Mouse (Mus musculus): ENCODE measurements around the gene Ankrd37. TPM values are rescaled to one million over a fixed set of nuclear protein-coding genes. Genes with fewer than 3 reads are reported as not detected.

The Ankrd37 gene
- 16.4 TPM for polyA plus RNA-seq (2017; shearing (Covaris generic))

DNA sequence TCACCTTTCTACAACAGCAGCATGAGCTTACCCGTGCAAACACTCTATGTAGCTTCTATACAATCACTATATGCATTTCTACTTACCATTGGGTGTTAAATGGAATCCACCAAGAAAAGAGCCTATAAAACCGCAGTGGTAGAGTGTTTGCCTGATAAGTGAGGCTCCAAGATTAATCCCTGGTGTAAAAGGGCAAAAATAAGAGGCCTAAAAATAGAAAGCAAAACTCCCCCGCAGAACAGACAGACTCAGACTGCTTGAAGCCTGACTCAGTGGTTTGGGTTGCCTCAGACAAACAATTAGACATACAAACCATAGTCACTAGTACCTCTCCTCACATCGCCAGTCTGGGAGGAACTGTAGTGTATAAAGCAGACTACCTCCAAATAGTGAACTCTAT lies at the start of gene Ankrd37:
TSS of gene Ankrd37 (minus strand) at position 112 of the 400 bp plus-strand sequence.

DNA sequence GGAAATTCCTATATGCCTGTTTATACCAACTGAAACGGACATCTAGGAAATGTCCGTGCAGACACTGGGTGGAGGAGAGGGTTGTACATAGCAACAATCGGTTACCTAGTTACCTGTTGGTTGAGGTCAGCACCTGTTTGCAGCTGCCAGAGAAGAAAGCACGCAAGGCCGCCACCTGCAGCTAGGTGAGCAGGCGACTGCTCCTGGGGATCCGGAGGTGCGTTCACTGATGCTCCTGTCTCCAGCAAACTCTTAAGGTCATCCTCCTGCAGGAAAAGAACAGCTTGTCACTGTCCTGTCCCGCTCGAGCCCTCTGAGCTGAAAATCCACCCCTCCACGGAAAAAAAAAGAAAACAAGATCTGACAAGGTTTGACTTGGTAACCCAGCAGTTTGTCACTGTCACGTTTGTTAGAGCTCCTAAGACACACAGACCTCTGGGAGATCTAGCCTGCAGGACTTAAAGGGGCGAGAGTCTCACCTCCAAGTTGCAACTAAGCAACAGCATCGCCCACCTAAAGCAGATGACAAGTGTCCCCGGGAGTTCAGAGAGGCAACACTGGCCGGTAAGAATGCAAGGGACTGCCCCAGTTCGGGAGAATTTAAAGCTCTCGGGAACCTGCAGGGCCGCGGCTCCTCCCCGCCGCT lies 6.2 kb downstream of the Ankrd37 start, which contains the start of gene Lrp2bp:
TSS of gene Lrp2bp (plus strand) at position 166 of the 646 bp plus-strand sequence.

DNA sequence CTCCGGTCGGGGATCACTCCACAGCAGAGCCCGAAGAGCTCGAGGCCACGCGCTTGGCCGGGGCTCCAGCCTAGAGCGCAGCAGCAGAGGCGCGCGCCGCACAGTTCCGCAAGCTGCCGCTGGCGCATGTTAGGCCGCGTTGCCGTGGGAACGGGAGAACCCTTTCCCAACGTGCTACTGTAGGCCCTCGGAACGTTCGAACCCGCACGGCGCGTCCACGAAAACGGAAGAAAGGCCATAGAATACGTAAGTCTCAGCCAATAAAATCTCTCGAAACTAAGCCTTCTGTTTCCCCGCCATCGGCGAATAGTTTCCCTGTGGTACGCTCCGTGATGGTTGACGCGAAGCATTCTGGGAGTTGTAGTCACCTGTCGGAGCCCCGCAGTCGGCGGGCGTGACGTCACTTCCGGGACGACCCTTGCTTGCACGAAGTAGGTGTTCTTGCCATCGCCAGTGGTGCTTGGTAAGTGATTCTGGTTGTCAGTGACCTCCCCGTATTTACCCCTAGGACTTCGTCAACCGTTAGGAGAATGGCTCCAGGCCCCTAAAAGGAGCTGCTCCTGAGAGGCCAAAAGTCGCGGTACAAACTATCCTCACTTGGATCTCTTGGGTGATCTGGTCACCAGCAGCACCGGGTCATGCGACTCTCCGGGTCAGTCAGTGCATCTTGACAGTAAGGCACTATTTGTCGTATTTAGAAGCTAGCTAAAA lies 30.2 kb downstream of the Ankrd37 start, which contains the start of the genes 1700029J07Rik and Ufsp2:
TSS of gene 1700029J07Rik (minus strand) at position 127 of the 711 bp plus-strand sequence.
TSS of gene Ufsp2 (plus strand) at position 403 of the 711 bp plus-strand sequence.

Other genes with a start within 250 kb of the Ankrd37 start
- 0.07 TPM for gene Pdlim3, start 120.2 kb downstream of the Ankrd37 start, polyA plus RNA-seq (2017; shearing (Covaris generic))
- gene Ccdc110, start 71.1 kb downstream of the Ankrd37 start, polyA plus RNA-seq (2017; shearing (Covaris generic)), result not detected
- gene 1700029J07Rik, start 30.5 kb downstream of the Ankrd37 start, polyA plus RNA-seq (2017; shearing (Covaris generic)), result 2.4 TPM
- gene Ufsp2, start 30.2 kb downstream of the Ankrd37 start, polyA plus RNA-seq (2017; shearing (Covaris generic)), result 51.7 TPM
- not detected for gene Lrp2bp, start 6.4 kb downstream of the Ankrd37 start, polyA plus RNA-seq (2017; shearing (Covaris generic))
- gene Cfap97, start 146.1 kb upstream of the Ankrd37 start, polyA plus RNA-seq (2017; shearing (Covaris generic)), result 38.4 TPM
- gene Snx25, start 146.5 kb upstream of the Ankrd37 start, polyA plus RNA-seq (2017; shearing (Covaris generic)), result 2.9 TPM
- gene Slc25a4, start 205.6 kb upstream of the Ankrd37 start, polyA plus RNA-seq (2017; shearing (Covaris generic)), result 139 TPM